Mouse (Mus musculus) stomach, postnatal 0 days (tissue): ENCODE results near the gene Vmn1r78.

Experiments used
- CTCF ChIP-seq: IDR thresholded peaks from 2 replicates; pipeline ENCODE4 v1.5.1; 2016; ENCODE audit warnings: antibody characterized with exemption, low read depth, mild to moderate bottlenecking, moderate library complexity
- EP300 ChIP-seq: optimal IDR thresholded peaks from 2 replicates; pipeline ENCODE3; 2016; ENCODE audit warnings: antibody characterized with exemption

DNA sequence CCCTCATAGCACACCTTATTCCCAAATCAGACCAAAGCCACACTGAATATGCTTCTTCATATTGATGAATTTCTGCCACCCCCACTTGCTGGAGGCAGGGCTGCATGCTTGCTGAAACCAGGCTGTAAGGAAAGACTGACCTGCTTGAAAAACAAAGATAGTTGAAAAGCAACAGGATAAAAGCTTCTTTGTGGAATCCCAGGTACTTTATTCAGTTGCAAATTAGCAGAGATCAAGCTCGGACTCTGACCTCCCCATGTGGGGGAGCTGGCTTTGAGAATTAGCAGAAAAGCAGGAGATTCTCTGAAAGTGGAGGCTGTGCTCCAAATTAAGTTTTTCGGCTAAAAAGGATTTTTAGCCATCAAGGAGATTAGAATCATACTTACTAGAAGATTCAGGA lies 54.1 kb downstream of the Vmn1r78 start:
- no peak for TF ChIP-seq CTCF
- no peak for TF ChIP-seq EP300
